Mouse (Mus musculus): ENCODE results near the gene Ttc9b. TPM values are rescaled to one million over a fixed set of nuclear protein-coding genes. Genes with fewer than 3 reads are reported as not detected.

Ttc9b gene
- polyA plus RNA-seq, 1 experiment from 2014 or later: 12.6 TPM

- H3K36me3 ChIP-seq (ENCODE audit: control insufficient read depth, insufficient read depth, low read length): peaks cover 8% of the 10 kb centered on the region; the same call in 1 of the 2 replicates
- H3K27ac ChIP-seq (ENCODE audit: low read depth, low read length): no peak overlapping the region
- H3K4me1 ChIP-seq (replicated peaks; ENCODE audit: control insufficient read depth, insufficient read depth, low read length): peaks cover 17% of the 10 kb centered on the region; the same call in 1 of the 2 replicates
- peak overlapping the region; percentile 91 for H3K4me2 ChIP-seq (ENCODE audit: low read depth, low read length, severe bottlenecking)
- ATAC-seq (replicated peaks; ENCODE audit: low FRiP score) (peak; percentile 47), DNase-seq (ENCODE audit: low spot score) (peak; percentile 66)
- H3K9me3 ChIP-seq (ENCODE audit: control insufficient read depth, low read length): no peaks in the 10 kb centered on the region
- H3K4me3 ChIP-seq (ENCODE audit: low read depth, low read length): peak overlapping the region; percentile 94
- H3K9ac ChIP-seq (ENCODE audit: low read length): peak overlapping the region; percentile 74
- no peaks in the 10 kb centered on the region for H3K27me3 ChIP-seq (ENCODE audit: control insufficient read depth, insufficient read depth, low read length)
- 3% methylated on average over 34 of the region's 52 CpGs for WGBS
Observed at GRCm38 (mm10) chr7:27673575-27674131, 19.9 kb downstream of the Ttc9b start.

- H3K36me3 ChIP-seq (ENCODE audit: control insufficient read depth, insufficient read depth, low read length): peaks cover 8% of the 10 kb centered on the region; the same call in 1 of the 2 replicates
- ATAC-seq (replicated peaks; ENCODE audit: low FRiP score) (no peak), DNase-seq (ENCODE audit: low spot score) (no peak)
- peak overlapping the region; percentile 91 for H3K4me2 ChIP-seq (ENCODE audit: low read depth, low read length, severe bottlenecking)
- peak overlapping the region; percentile 74 for H3K9ac ChIP-seq (ENCODE audit: low read length)
- WGBS: under 1% methylated on average over 36 of the region's 38 CpGs
- no peaks in the 10 kb centered on the region for H3K9me3 ChIP-seq (ENCODE audit: control insufficient read depth, low read length)
- peaks cover 17% of the 10 kb centered on the region; the same call in 1 of the 2 replicates for H3K4me1 ChIP-seq (replicated peaks; ENCODE audit: control insufficient read depth, insufficient read depth, low read length)
- peak overlapping the region; percentile 94 for H3K4me3 ChIP-seq (ENCODE audit: low read depth, low read length)
- H3K27ac ChIP-seq (ENCODE audit: low read depth, low read length): peak overlapping the region; percentile 86
- no peaks in the 10 kb centered on the region for H3K27me3 ChIP-seq (ENCODE audit: control insufficient read depth, insufficient read depth, low read length)
Observed at GRCm38 (mm10) chr7:27674195-27674521, 20.4 kb downstream of the Ttc9b start.

GRCm38 (mm10) chr7:27674522-27675221, 21.0 kb downstream of the Ttc9b start, which contains the start of gene Map3k10:
Gene Map3k10 (minus strand): TSS chr7:27674598.
- under 1% methylated on average over 31 of the region's 31 CpGs for WGBS
- Histone ChIP-seq H3K9me3 (ENCODE audit: control insufficient read depth, low read length) (no peaks in the 10 kb centered on the region), H3K4me1 (replicated peaks; ENCODE audit: control insufficient read depth, insufficient read depth, low read length) (peaks cover 17% of the 10 kb centered on the region; the same call in 1 of the 2 replicates), H3K4me2 (ENCODE audit: low read depth, low read length, severe bottlenecking) (peak within 1 kb of the TSS; percentile 91), H3K36me3 (ENCODE audit: control insufficient read depth, insufficient read depth, low read length) (peaks cover 8% of the 10 kb centered on the region; the same call in 1 of the 2 replicates), H3K9ac (ENCODE audit: low read length) (peak within 1 kb of the TSS; percentile 74), H3K4me3 (ENCODE audit: low read depth, low read length) (peak within 1 kb of the TSS; percentile 94), H3K27me3 (ENCODE audit: control insufficient read depth, insufficient read depth, low read length) (no peaks in the 10 kb centered on the region), H3K27ac (ENCODE audit: low read depth, low read length) (peak within 1 kb of the TSS; percentile 86)
- ATAC-seq (replicated peaks; ENCODE audit: low FRiP score): peak; percentile 97
- peak; percentile 95 for DNase-seq (ENCODE audit: low spot score)

GRCm38 (mm10) chr7:27675222-27675612, 21.5 kb downstream of the Ttc9b start:
- Histone ChIP-seq H3K9me3 (ENCODE audit: control insufficient read depth, low read length) (no peaks in the 10 kb centered on the region), H3K9ac (ENCODE audit: low read length) (peak overlapping the region; percentile 74), H3K4me2 (ENCODE audit: low read depth, low read length, severe bottlenecking) (peak overlapping the region; percentile 91), H3K27me3 (ENCODE audit: control insufficient read depth, insufficient read depth, low read length) (no peaks in the 10 kb centered on the region), H3K4me1 (replicated peaks; ENCODE audit: control insufficient read depth, insufficient read depth, low read length) (peaks cover 17% of the 10 kb centered on the region; the same call in 1 of the 2 replicates), H3K27ac (ENCODE audit: low read depth, low read length) (no peak overlapping the region), H3K4me3 (ENCODE audit: low read depth, low read length) (peak overlapping the region; percentile 94), H3K36me3 (ENCODE audit: control insufficient read depth, insufficient read depth, low read length) (peaks cover 5% of the 10 kb centered on the region; the same call in 1 of the 2 replicates)
- ATAC-seq (replicated peaks; ENCODE audit: low FRiP score) (no peak), DNase-seq (ENCODE audit: low spot score) (no peak)
- 31% methylated on average over 14 of the region's 14 CpGs for WGBS

GRCm38 (mm10) chr7:27683218-27683617, 29.5 kb downstream of the Ttc9b start:
- Histone ChIP-seq H3K4me3 (ENCODE audit: low read depth, low read length) (no peak overlapping the region), H3K4me1 (replicated peaks; ENCODE audit: control insufficient read depth, insufficient read depth, low read length) (no peaks in the 10 kb centered on the region), H3K36me3 (ENCODE audit: control insufficient read depth, insufficient read depth, low read length) (no peaks in the 10 kb centered on the region), H3K9me3 (ENCODE audit: control insufficient read depth, low read length) (no peaks in the 10 kb centered on the region), H3K9ac (ENCODE audit: low read length) (no peak overlapping the region), H3K27me3 (ENCODE audit: control insufficient read depth, insufficient read depth, low read length) (no peaks in the 10 kb centered on the region), H3K27ac (ENCODE audit: low read depth, low read length) (no peak overlapping the region), H3K4me2 (ENCODE audit: low read depth, low read length, severe bottlenecking) (no peak overlapping the region)
- WGBS: 71% methylated on average over 2 of the region's 2 CpGs
- DNase-seq (ENCODE audit: low spot score) (no peak), ATAC-seq (replicated peaks; ENCODE audit: low FRiP score) (no peak)

GRCm38 (mm10) chr7:27685220-27685619, 31.5 kb downstream of the Ttc9b start:
- peak overlapping the region; percentile 41; the same call in 1 of the 2 replicates for H3K9ac ChIP-seq (ENCODE audit: low read length)
- H3K4me1 ChIP-seq (replicated peaks; ENCODE audit: control insufficient read depth, insufficient read depth, low read length): 0 out of 2 replicates have a peak, but pooled peaks cover 2% of the 10 kb centered on the region
- DNase-seq (ENCODE audit: low spot score) (no peak), ATAC-seq (replicated peaks; ENCODE audit: low FRiP score) (no peak)
- H3K27me3 ChIP-seq (ENCODE audit: control insufficient read depth, insufficient read depth, low read length): no peaks in the 10 kb centered on the region
- no peak overlapping the region for H3K4me3 ChIP-seq (ENCODE audit: low read depth, low read length)
- no peak overlapping the region for H3K27ac ChIP-seq (ENCODE audit: low read depth, low read length)
- no peaks in the 10 kb centered on the region for H3K9me3 ChIP-seq (ENCODE audit: control insufficient read depth, low read length)
- no peaks in the 10 kb centered on the region for H3K36me3 ChIP-seq (ENCODE audit: control insufficient read depth, insufficient read depth, low read length)
- peak overlapping the region; percentile 46 for H3K4me2 ChIP-seq (ENCODE audit: low read depth, low read length, severe bottlenecking)
- 42% methylated on average over 5 of the region's 5 CpGs for WGBS

GRCm38 (mm10) chr7:27685681-27686080, 32.0 kb downstream of the Ttc9b start:
- no peak overlapping the region for H3K27ac ChIP-seq (ENCODE audit: low read depth, low read length)
- no peak for ATAC-seq (replicated peaks; ENCODE audit: low FRiP score)
- H3K9me3 ChIP-seq (ENCODE audit: control insufficient read depth, low read length): no peaks in the 10 kb centered on the region
- no peak for DNase-seq (ENCODE audit: low spot score)
- peak overlapping the region; percentile 41; the same call in 1 of the 2 replicates for H3K9ac ChIP-seq (ENCODE audit: low read length)
- H3K27me3 ChIP-seq (ENCODE audit: control insufficient read depth, insufficient read depth, low read length): no peaks in the 10 kb centered on the region
- no peaks in the 10 kb centered on the region for H3K36me3 ChIP-seq (ENCODE audit: control insufficient read depth, insufficient read depth, low read length)
- H3K4me3 ChIP-seq (ENCODE audit: low read depth, low read length): no peak overlapping the region
- under 1% methylated on average over 6 of the region's 6 CpGs for WGBS
- peak overlapping the region; percentile 46 for H3K4me2 ChIP-seq (ENCODE audit: low read depth, low read length, severe bottlenecking)
- 0 out of 2 replicates have a peak, but pooled peaks cover 2% of the 10 kb centered on the region for H3K4me1 ChIP-seq (replicated peaks; ENCODE audit: control insufficient read depth, insufficient read depth, low read length)

- Histone ChIP-seq H3K4me1 (replicated peaks; ENCODE audit: control insufficient read depth, insufficient read depth, low read length) (0 out of 2 replicates have a peak, but pooled peaks cover 2% of the 10 kb centered on the region), H3K27me3 (ENCODE audit: control insufficient read depth, insufficient read depth, low read length) (no peaks in the 10 kb centered on the region), H3K27ac (ENCODE audit: low read depth, low read length) (no peak overlapping the region), H3K4me3 (ENCODE audit: low read depth, low read length) (no peak overlapping the region), H3K4me2 (ENCODE audit: low read depth, low read length, severe bottlenecking) (no peak overlapping the region), H3K9me3 (ENCODE audit: control insufficient read depth, low read length) (no peaks in the 10 kb centered on the region), H3K9ac (ENCODE audit: low read length) (no peak overlapping the region), H3K36me3 (ENCODE audit: control insufficient read depth, insufficient read depth, low read length) (no peaks in the 10 kb centered on the region)
- DNase-seq (ENCODE audit: low spot score) (no peak), ATAC-seq (replicated peaks; ENCODE audit: low FRiP score) (no peak)
- WGBS: 87% methylated on average over 1 of the region's 1 CpGs
Observed at GRCm38 (mm10) chr7:27687043-27687442, 33.3 kb downstream of the Ttc9b start.

Data from forebrain, embryonic 11.5 days (tissue).